Mouse (Mus musculus): ENCODE data around the gene Aff3. TPM values are rescaled to one million over a fixed set of nuclear protein-coding genes. Genes with fewer than 3 reads are reported as not detected.

The Aff3 gene
- polyA plus RNA-seq, 1 experiment from 2014 or later = 6.9 TPM

GRCm38 (mm10) chr1:38567791-38568190, 97.0 kb downstream of the Aff3 start:
- Histone ChIP-seq H3K4me1 (peaks cover 54% of the 10 kb centered on the region), H3K27me3 (ENCODE audit: insufficient read depth, poor library complexity, severe bottlenecking) (no peaks in the 10 kb centered on the region), H3K9me3 (no peaks in the 10 kb centered on the region), H3K4me3 (no peak overlapping the region), H3K27ac (no peak overlapping the region), H3K36me3 (no peaks in the 10 kb centered on the region)
- whole genome bisulfite sequencing = 74% methylated on average over 3 of the region's 3 CpGs
- no peak for DNase-seq (ENCODE audit: low spot score)

- Histone ChIP-seq H3K27ac (no peak overlapping the region), H3K4me3 (no peak overlapping the region), H3K9me3 (no peaks in the 10 kb centered on the region), H3K4me1 (peaks cover 59% of the 10 kb centered on the region), H3K36me3 (no peaks in the 10 kb centered on the region), H3K27me3 (ENCODE audit: insufficient read depth, poor library complexity, severe bottlenecking) (no peaks in the 10 kb centered on the region)
- DNase-seq (ENCODE audit: low spot score) = no peak
- 47% methylated on average over 9 of the region's 9 CpGs for WGBS
Measured at GRCm38 (mm10) chr1:38566101-38566678, 98.6 kb downstream of the Aff3 start.

GRCm38 (mm10) chr1:38565295-38565777, 99.4 kb downstream of the Aff3 start:
- no peaks in the 10 kb centered on the region for H3K36me3 ChIP-seq
- DNase-seq (ENCODE audit: low spot score) = no peak
- H3K9me3 ChIP-seq = no peaks in the 10 kb centered on the region
- peaks cover 60% of the 10 kb centered on the region for H3K4me1 ChIP-seq
- H3K27ac ChIP-seq = peak overlapping the region; percentile 70; the same call in 1 of the 2 replicates
- WGBS = 74% methylated on average over 7 of the region's 7 CpGs
- H3K27me3 ChIP-seq (ENCODE audit: insufficient read depth, poor library complexity, severe bottlenecking) = no peaks in the 10 kb centered on the region
- no peak overlapping the region for H3K4me3 ChIP-seq

- no peaks in the 10 kb centered on the region for H3K27me3 ChIP-seq (ENCODE audit: insufficient read depth, poor library complexity, severe bottlenecking)
- H3K36me3 ChIP-seq = no peaks in the 10 kb centered on the region
- no peak overlapping the region for H3K4me3 ChIP-seq
- peak; percentile 75 for DNase-seq (ENCODE audit: low spot score)
- H3K4me1 ChIP-seq = peaks cover 65% of the 10 kb centered on the region
- H3K27ac ChIP-seq = peak overlapping the region; percentile 32
- 35% methylated on average over 11 of the region's 11 CpGs for WGBS
- no peaks in the 10 kb centered on the region for H3K9me3 ChIP-seq
Measured at GRCm38 (mm10) chr1:38562397-38563199, 102.2 kb downstream of the Aff3 start.

- Histone ChIP-seq H3K27ac (peak overlapping the region; percentile 69; the same call in 1 of the 2 replicates), H3K27me3 (ENCODE audit: insufficient read depth, poor library complexity, severe bottlenecking) (no peaks in the 10 kb centered on the region), H3K4me3 (no peak overlapping the region), H3K36me3 (no peaks in the 10 kb centered on the region), H3K9me3 (no peaks in the 10 kb centered on the region), H3K4me1 (peaks cover 63% of the 10 kb centered on the region)
- WGBS = 75% methylated on average over 7 of the region's 7 CpGs
- peak; percentile 64 for DNase-seq (ENCODE audit: low spot score)
Measured at GRCm38 (mm10) chr1:38561331-38561730, 103.4 kb downstream of the Aff3 start.

GRCm38 (mm10) chr1:38560666-38561065, 104.1 kb downstream of the Aff3 start:
- Histone ChIP-seq H3K4me1 (peaks cover 56% of the 10 kb centered on the region), H3K27ac (peak overlapping the region; percentile 60; the same call in 1 of the 2 replicates), H3K9me3 (no peaks in the 10 kb centered on the region), H3K4me3 (no peak overlapping the region), H3K27me3 (ENCODE audit: insufficient read depth, poor library complexity, severe bottlenecking) (no peaks in the 10 kb centered on the region), H3K36me3 (no peaks in the 10 kb centered on the region)
- WGBS = 74% methylated on average over 9 of the region's 9 CpGs
- DNase-seq (ENCODE audit: low spot score) = peak; percentile 73

GRCm38 (mm10) chr1:38557615-38558014, 107.1 kb downstream of the Aff3 start:
- 53% methylated on average over 8 of the region's 8 CpGs for WGBS
- no peaks in the 10 kb centered on the region for H3K9me3 ChIP-seq
- peak overlapping the region; percentile 71; the same call in 1 of the 2 replicates for H3K27ac ChIP-seq
- DNase-seq (ENCODE audit: low spot score) = no peak
- no peaks in the 10 kb centered on the region for H3K27me3 ChIP-seq (ENCODE audit: insufficient read depth, poor library complexity, severe bottlenecking)
- H3K36me3 ChIP-seq = no peaks in the 10 kb centered on the region
- peak overlapping the region; percentile 37 for H3K4me3 ChIP-seq
- H3K4me1 ChIP-seq = peaks cover 42% of the 10 kb centered on the region

GRCm38 (mm10) chr1:38554546-38554945, 110.2 kb downstream of the Aff3 start:
- Histone ChIP-seq H3K4me1 (peaks cover 19% of the 10 kb centered on the region), H3K27ac (no peak overlapping the region), H3K9me3 (no peaks in the 10 kb centered on the region), H3K4me3 (no peak overlapping the region), H3K36me3 (no peaks in the 10 kb centered on the region), H3K27me3 (ENCODE audit: insufficient read depth, poor library complexity, severe bottlenecking) (no peaks in the 10 kb centered on the region)
- WGBS = 74% methylated on average over 3 of the region's 3 CpGs
- peak; percentile 28 for DNase-seq (ENCODE audit: low spot score)

GRCm38 (mm10) chr1:38553090-38553489, 111.7 kb downstream of the Aff3 start:
- H3K4me1 ChIP-seq = peaks cover 28% of the 10 kb centered on the region
- 67% methylated on average over 6 of the region's 6 CpGs for WGBS
- H3K4me3 ChIP-seq = no peak overlapping the region
- no peaks in the 10 kb centered on the region for H3K9me3 ChIP-seq
- H3K27ac ChIP-seq = no peak overlapping the region
- H3K36me3 ChIP-seq = no peaks in the 10 kb centered on the region
- no peaks in the 10 kb centered on the region for H3K27me3 ChIP-seq (ENCODE audit: insufficient read depth, poor library complexity, severe bottlenecking)
- peak; percentile 63 for DNase-seq (ENCODE audit: low spot score)

GRCm38 (mm10) chr1:38550579-38550978, 114.2 kb downstream of the Aff3 start:
- H3K4me3 ChIP-seq = no peak overlapping the region
- H3K27ac ChIP-seq = no peak overlapping the region
- peaks cover 43% of the 10 kb centered on the region for H3K4me1 ChIP-seq
- peak; percentile 45 for DNase-seq (ENCODE audit: low spot score)
- no peaks in the 10 kb centered on the region for H3K27me3 ChIP-seq (ENCODE audit: insufficient read depth, poor library complexity, severe bottlenecking)
- no peaks in the 10 kb centered on the region for H3K36me3 ChIP-seq
- WGBS = 49% methylated on average over 13 of the region's 13 CpGs
- no peaks in the 10 kb centered on the region for H3K9me3 ChIP-seq

GRCm38 (mm10) chr1:38548671-38549661, 115.8 kb downstream of the Aff3 start:
- H3K36me3 ChIP-seq = no peaks in the 10 kb centered on the region
- no peaks in the 10 kb centered on the region for H3K27me3 ChIP-seq (ENCODE audit: insufficient read depth, poor library complexity, severe bottlenecking)
- H3K4me1 ChIP-seq = peaks cover 58% of the 10 kb centered on the region
- no peak overlapping the region for H3K4me3 ChIP-seq
- DNase-seq (ENCODE audit: low spot score) = peak; percentile 14
- H3K9me3 ChIP-seq = no peaks in the 10 kb centered on the region
- WGBS = 60% methylated on average over 8 of the region's 8 CpGs
- H3K27ac ChIP-seq = no peak overlapping the region

- Histone ChIP-seq H3K36me3 (no peaks in the 10 kb centered on the region), H3K27ac (0 out of 2 replicates have a peak overlapping the region, but pooled peaks have one; percentile 12), H3K4me3 (no peak overlapping the region), H3K9me3 (no peaks in the 10 kb centered on the region), H3K4me1 (peaks cover 57% of the 10 kb centered on the region), H3K27me3 (ENCODE audit: insufficient read depth, poor library complexity, severe bottlenecking) (no peaks in the 10 kb centered on the region)
- WGBS = 80% methylated on average over 9 of the region's 9 CpGs
- no peak for DNase-seq (ENCODE audit: low spot score)
Measured at GRCm38 (mm10) chr1:38547685-38548084, 117.1 kb downstream of the Aff3 start.

All from heart, embryonic 10.5 days (tissue).